Mouse (Mus musculus) left cerebral cortex, postnatal 36 days (tissue): ENCODE measurements around the gene Flt3l. TPM values are rescaled to one million over a fixed set of nuclear protein-coding genes. Genes with fewer than 3 reads are reported as not detected.

Source experiments
- DNase-seq, 2 experiments: peaks; one replicate each; pipeline ENCODE4 v3.0.0; 2021 to 2022; ENCODE audit warnings: low spot score in 2 of 2, mixed read lengths in 1 of 2
- intact Hi-C: fragments of 180-260 bp; cut with DNase I; formaldehyde crosslinking; loops from one replicate; pipeline ENCODE4 v1.15.1; 2025
- microRNA-seq: library from miRNA; unstranded; fragments of <30 nt; microRNA quantifications from one replicate; pipeline ENCODE4 v1.2.0, GENCODE M21; 2022
- total RNA-seq, 2 experiments: library from RNA; stranded (reverse); gene quantifications; 2 replicates each; pipeline ENCODE4 v1.2.3; 2021

Flt3l gene
- total RNA-seq, 2 experiments from 2014 or later: 3.7 to 6.1 TPM

DNA sequence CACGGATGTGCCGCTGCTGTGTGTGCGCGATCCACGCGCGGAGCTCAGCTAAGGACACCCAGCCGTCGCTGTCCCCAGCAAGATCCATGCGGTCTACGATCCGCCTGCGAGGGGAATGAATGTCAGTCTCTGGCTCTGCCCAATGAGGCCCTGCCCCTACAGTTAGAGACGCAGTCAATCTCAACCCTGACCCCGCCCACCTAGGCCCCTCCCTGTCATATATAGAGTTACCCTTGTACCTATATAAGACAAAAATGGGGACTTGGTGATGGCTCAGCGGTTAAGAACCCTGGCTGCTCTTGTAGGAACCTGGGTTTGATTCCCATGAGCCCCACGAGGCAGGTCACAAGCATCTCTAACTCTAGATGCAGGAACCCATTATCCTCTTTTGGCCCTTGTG, 47.6 kb downstream of the Flt3l start:
- DNase-seq: no peak
- intact Hi-C loops: no loop called here

DNA sequence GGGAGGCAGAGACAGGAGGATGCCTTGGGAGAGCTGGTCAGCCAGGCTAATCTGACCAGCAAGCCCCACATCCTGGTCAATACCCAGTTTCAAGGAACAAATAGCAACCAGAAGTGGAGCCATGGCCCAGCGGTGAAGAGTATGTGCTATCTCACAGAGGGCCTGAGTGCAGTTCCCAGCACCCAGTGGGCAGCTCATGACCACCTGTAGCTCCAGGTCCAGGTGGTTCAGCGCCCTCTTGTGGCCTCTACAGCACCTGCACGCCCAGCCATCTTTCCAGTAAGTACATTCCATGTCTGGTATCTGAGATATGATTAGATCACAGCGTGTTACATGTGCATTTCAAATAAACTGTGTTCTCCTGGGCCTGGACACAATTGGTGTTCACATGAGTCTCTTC, 50.1 kb downstream of the Flt3l start:
- intact Hi-C loops: no loop called here

DNA sequence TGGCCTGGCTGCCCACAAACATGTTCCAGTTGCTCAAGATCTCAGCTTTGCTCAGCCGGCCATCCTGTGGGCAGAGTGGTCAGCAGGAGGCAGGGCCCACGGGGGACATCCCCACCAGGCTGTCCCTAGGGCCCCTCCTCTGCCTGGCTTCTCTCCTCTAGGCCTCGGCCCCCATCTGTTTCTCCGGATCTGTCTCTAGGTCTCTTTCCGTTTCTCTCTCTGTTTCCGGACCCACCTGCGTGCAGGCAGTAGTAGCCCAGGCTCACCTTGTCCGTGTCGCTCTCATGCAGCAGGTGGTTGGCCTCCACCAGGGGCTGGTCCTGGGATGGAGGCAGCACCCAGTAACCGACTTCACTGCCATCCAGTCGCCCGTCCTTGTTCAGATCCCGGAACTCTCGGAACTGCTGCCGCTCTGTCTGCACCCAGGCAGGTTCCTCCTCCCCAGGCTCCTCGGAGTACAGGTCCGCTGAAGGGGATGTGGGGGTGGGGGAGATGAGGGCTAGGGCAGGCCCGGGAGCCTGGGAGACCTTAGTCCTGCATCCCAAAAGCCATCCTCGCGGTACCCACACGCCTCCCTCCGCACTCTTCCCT, 52.8 kb downstream of the Flt3l start:
- intact Hi-C loops: loop anchor here (5.0 kb wide), 1 partner anchor 39 kb away; the partner anchor contains the start of gene Rps11
- no peak for DNase-seq

More for the DNA sequence above, 50.1 kb downstream of the Flt3l start:
- DNase-seq: no peak

DNA sequence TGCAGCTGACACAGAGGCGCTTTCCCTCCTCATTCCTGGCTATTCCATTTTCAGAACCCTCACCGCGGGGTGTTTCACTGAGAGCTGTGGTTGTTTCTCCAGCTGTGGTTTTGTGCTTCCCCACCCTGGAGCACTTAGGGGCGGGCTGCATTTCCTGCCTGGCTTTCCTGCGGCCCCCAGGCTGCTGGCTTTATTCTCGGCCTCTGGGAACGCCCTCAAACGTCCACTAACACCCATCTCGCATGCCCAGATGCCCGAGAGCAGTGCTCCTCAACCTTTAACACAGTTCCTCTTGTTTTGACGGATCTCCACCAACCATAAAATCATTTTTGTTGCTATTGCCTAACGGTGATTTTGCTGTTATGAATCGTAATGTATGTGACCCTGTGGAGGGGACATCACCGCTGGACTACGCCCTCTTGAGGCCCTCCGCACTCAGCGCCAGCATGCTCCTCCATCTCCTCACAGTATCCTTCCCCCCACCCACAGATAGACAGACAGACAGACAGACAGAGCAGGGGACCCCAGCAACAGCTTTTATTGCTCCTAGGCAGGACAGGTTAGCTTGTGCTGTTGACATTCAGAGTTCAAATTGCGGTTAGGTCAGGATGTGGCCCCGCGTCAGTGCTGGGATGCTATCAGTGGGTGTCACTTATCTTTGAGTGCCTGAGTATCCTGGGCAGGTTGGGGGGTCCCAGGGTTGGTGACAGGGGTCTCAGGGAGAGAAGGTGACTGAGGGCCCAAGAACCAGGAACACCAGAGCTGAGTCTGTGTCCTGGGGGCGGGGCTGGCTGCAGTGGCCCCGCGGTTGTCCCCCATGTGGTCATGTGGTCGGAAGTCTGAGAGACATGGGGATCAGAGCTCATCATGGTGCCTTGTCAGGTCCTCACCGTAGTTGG, 53.6 kb downstream of the Flt3l start:
- no peak for DNase-seq
- intact Hi-C loops: loop anchor here (5.0 kb wide), 1 partner anchor 40 kb away; the partner anchor contains the start of gene Rps11

DNA sequence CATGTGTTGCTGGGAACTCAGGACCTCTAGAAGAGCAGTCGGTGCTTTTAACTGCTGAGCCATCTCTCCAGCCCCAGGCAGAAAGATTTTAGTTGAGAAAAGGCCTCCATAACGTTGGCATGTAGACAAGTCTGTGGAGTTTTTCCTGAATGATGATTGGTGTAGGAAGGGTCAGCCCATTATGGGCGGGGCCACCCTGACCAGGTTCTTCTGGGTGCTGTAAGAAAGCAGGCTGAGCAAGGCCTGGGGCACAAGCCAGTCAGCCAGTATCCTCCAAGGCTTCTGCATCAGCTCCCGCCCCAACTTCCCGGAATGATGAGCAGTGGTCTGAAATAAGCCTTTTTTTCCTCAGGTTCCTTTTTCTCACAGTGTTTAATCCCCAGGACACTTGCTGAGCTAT, 55.2 kb downstream of the Flt3l start:
- DNase-seq: no peak
- intact Hi-C loops: loop anchor here (5.0 kb wide), 1 partner anchor 41 kb away; the partner anchor contains the start of gene Rps11

DNA sequence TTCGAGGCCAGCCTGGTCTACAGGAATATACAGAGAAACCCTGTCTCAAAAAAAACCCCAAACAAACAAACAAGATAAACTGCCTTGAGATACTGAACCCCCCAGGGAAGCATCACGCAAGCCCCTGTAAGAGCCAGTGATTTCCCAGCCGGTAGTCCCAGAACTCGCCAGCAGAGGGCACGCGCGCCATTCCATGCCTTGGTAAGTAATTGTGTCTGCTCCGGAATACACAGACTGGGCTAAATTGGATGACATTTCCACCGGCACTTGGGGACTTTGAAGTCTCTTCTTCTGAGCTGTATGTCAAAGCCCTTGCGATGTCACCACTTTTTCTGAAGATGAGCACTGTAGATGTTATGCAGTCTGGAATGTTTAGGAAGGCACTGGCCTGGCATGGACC, 56.4 kb downstream of the Flt3l start:
- peak; percentile 83 to 90 for DNase-seq
- intact Hi-C loops: loop anchor here (2.0 to 5.0 kb wide), 2 partner anchors 42 to 57 kb away; partner anchors contain the start of genes Flt3l, Gm45713 and Rps11

Small RNA genes lying within 50 kb of the gene (microRNA-seq; reads per million reads assigned to microRNA genes)
- 1,446 reads per million, percentile 82 among the genes with 10 or more reads in this experiment for gene Mir150
- 5.8 reads per million, percentile 20 among the genes with 10 or more reads in this experiment for gene Mir5121
- gene Mir7055: 3.6 reads per million, percentile 9 among the genes with 10 or more reads in this experiment

Other genes starting within 250 kb of the Flt3l start
- gene Med25, start 243.7 kb downstream of the Flt3l start, total RNA-seq: 10 to 100 TPM; 91.7 to 98.1 TPM
- 10 to 100 TPM; 18.2 to 20.6 TPM for gene Fuz, start 240.4 kb downstream of the Flt3l start, total RNA-seq
- 100 to 1,000 TPM; 346 to 355 TPM for gene Ap2a1, start 206.9 kb downstream of the Flt3l start, total RNA-seq
- gene Tsks, start 193.2 kb downstream of the Flt3l start, total RNA-seq: 1 to 10 TPM; 1.4 to 3.4 TPM
- 10 to 100 TPM; 85.4 to 97.7 TPM for gene Cpt1c, start 161.6 kb downstream of the Flt3l start, total RNA-seq
- gene Prmt1, start 149.9 kb downstream of the Flt3l start, total RNA-seq: 100 to 1,000 TPM; 143 to 145 TPM
- gene Irf3, start 138.8 kb downstream of the Flt3l start, total RNA-seq: 10 to 100 TPM; 29.2 to 38.7 TPM
- 1 to 10 TPM; 1.8 to 2.6 TPM for gene Bcl2l12, start 137.7 kb downstream of the Flt3l start, total RNA-seq
- 100 to 1,000 TPM; 174 to 177 TPM for gene Scaf1, start 120.1 kb downstream of the Flt3l start, total RNA-seq
- 10 to 100 TPM; 12.9 to 13.9 TPM for gene Rras, start 118.5 kb downstream of the Flt3l start, total RNA-seq
- 10 to 100 TPM; 64.9 to 75.3 TPM for gene Prr12, start 83.6 kb downstream of the Flt3l start, total RNA-seq
- gene Nosip, start 74.0 kb downstream of the Flt3l start, total RNA-seq: 10 to 100 TPM; 59.7 to 63.7 TPM
- 1 to 10 TPM; 5.4 to 7.4 TPM for gene Prrg2, start 73.8 kb downstream of the Flt3l start, total RNA-seq
- 1 to 10 TPM; 3.8 to 4.9 TPM for gene Rcn3, start 44.2 kb downstream of the Flt3l start, total RNA-seq
- gene Fcgrt, start 32.6 kb downstream of the Flt3l start, total RNA-seq: 10 to 100 TPM; 22.3 to 22.7 TPM
- gene Rps11, start 12.0 kb downstream of the Flt3l start, total RNA-seq: 100 to 1,000 TPM; 405 to 466 TPM
- 100 to 1,000 TPM; 614 to 796 TPM for gene Rpl13a, start 7.7 kb downstream of the Flt3l start, total RNA-seq
- not detected for gene Gm45713, start 201 bp downstream of the Flt3l start, total RNA-seq
- 10 to 100 TPM; 44.8 to 53.6 TPM for gene Pih1d1, start 17.9 kb upstream of the Flt3l start, total RNA-seq
- gene Aldh16a1, start 18.2 kb upstream of the Flt3l start, total RNA-seq: 10 to 100 TPM; 12.2 to 21.5 TPM
- gene Slc17a7, start 27.5 kb upstream of the Flt3l start, total RNA-seq: 1,000 to 10,000 TPM; 1,276 to 1,585 TPM
- under 1 TPM; 0.17 to 0.50 TPM for gene Gfy, start 43.1 kb upstream of the Flt3l start, total RNA-seq
- not detected for gene Pth2, start 44.6 kb upstream of the Flt3l start, total RNA-seq
- 1 to 10 TPM; 5.1 to 5.2 TPM for gene Ccdc155, start 68.5 kb upstream of the Flt3l start, total RNA-seq
- 10 to 100 TPM; 25.9 to 29.9 TPM for gene Dkkl1, start 75.7 kb upstream of the Flt3l start, total RNA-seq
- gene Tead2, start 79.3 kb upstream of the Flt3l start, total RNA-seq: 1 to 10 TPM; 3.9 to 5.6 TPM
- 1 to 10 TPM; 5.0 to 5.9 TPM for gene Cd37, start 102.7 kb upstream of the Flt3l start, total RNA-seq
- gene Slc6a16, start 104.7 kb upstream of the Flt3l start, total RNA-seq: 1 to 10 TPM; 1.2 to 1.6 TPM
- not detected for gene Slc6a21, start 141.1 kb upstream of the Flt3l start, total RNA-seq
- gene Trpm4, start 197.3 kb upstream of the Flt3l start, total RNA-seq: 10 to 100 TPM; 18.0 to 20.9 TPM
- under 1 TPM; 0.27 to 0.52 TPM for gene Hrc, start 198.9 kb upstream of the Flt3l start, total RNA-seq
- gene Ppfia3, start 230.6 kb upstream of the Flt3l start, total RNA-seq: 100 to 1,000 TPM; 154 to 168 TPM
- 100 to 1,000 TPM; 164 to 189 TPM for gene Lin7b, start 234.2 kb upstream of the Flt3l start, total RNA-seq